Mouse (Mus musculus) limb, embryonic 10.5 days (tissue): Measurements from ENCODE around the gene Gm28998. TPM values are rescaled to one million over a fixed set of nuclear protein-coding genes. Genes with fewer than 3 reads are reported as not detected.
"Not testable (repeated sequence)": the region's sequence is repeated elsewhere in the genome, so short reads cannot be mapped to it uniquely, and the experiment has no call there.

Experiments used
- DNase-seq: peaks from one replicate; pipeline ENCODE4 v3.0.0-alpha.2; 2017; ENCODE audit warnings: low spot score
- H3K27ac ChIP-seq: fragments of 300-500 bp; sonication (generic); 2 replicates; pipeline ENCODE4 v1.5.1; 2016; ENCODE audit warnings: mild to moderate bottlenecking
- H3K27me3 ChIP-seq: fragments of 300-500 bp; sonication (generic); 2 replicates; pipeline ENCODE4 v1.6.1; 2016; ENCODE audit warnings: low read depth, mild to moderate bottlenecking; ENCODE audit not compliant: poor library complexity, severe bottlenecking
- H3K36me3 ChIP-seq: fragments of 300-500 bp; sonication (generic); 2 replicates; pipeline ENCODE4 v1.6.1; 2016; ENCODE audit warnings: mild to moderate bottlenecking, moderate library complexity
- H3K4me1 ChIP-seq: fragments of 300-500 bp; sonication (generic); 2 replicates; pipeline ENCODE4 v1.6.1; 2016
- H3K4me3 ChIP-seq: fragments of 300-500 bp; sonication (generic); 2 replicates; pipeline ENCODE4 v1.5.1; 2016; ENCODE audit warnings: mild to moderate bottlenecking, moderate library complexity
- H3K9me3 ChIP-seq: fragments of 300-500 bp; sonication (generic); replicated peaks from 2 replicates; pipeline ENCODE4 v1.6.1; 2016; ENCODE audit warnings: mild to moderate bottlenecking
- WGBS: fragments of 180-500 bp; shearing (Covaris S2); methylation state at CpG from one replicate; pipeline ENCODE4 v1.1.7; 2016; 5-methylcytosine and 5-hydroxymethylcytosine counted together
- polyA plus RNA-seq: library from polyadenylated mRNA; unstranded; fragments of >200 nt; fragmentation: Nextera tagmentation; extraction: Ambion mirVana; gene quantifications from 2 replicates; pipeline ENCODE4 v1.2.1, GENCODE M21; 2016

The Gm28998 gene
- polyA plus RNA-seq = not detected in 2 replicates

- H3K27ac ChIP-seq, H3K27me3 ChIP-seq, H3K36me3 ChIP-seq, DNase-seq, H3K9me3 ChIP-seq, H3K4me3 ChIP-seq, H3K4me1 ChIP-seq: not testable (repeated sequence)
- no CpG with 5 or more reads among the region's 8 CpGs for WGBS
Observed at GRCm38 (mm10) chrY:7253487-7253886, at the start of gene Gm28998. Gm28998 (plus strand) TSS chrY:7253787.

Other genes with a start within 250 kb of the Gm28998 start
- not detected in 2 replicates for gene Gm21244, start 84.5 kb upstream of the Gm28998 start, polyA plus RNA-seq
- not detected in 2 replicates for gene Gm21788, start 151.2 kb downstream of the Gm28998 start, polyA plus RNA-seq